Mouse (Mus musculus): Measurements from ENCODE around the gene Aars2.

Gene Aars2

DNA sequence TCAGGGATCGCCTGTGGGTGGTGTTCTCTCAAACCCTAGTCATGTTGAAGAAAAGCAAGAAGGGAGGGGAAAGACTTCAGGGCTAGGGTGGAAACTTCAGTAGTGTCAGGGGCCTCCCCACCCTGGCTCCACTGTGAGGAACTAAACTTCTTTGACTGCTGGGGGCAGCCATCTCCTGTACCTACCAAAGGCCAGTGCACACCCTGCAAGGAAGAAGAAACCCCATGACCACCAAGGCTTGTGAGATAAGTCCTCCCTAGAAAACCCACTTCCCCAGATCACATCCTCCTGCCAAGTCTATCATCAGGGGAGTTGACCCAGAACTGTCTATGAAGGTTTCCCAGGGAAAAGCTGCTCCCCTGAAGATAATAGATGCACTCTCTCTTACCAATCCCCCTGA lies 47.8 kb downstream of the Aars2 start:
- Histone ChIP-seq H3K27me3 (ENCODE audit: control insufficient read depth, insufficient read depth, low read length, poor library complexity, severe bottlenecking) (no peaks in the 10 kb centered on the region; the same call in 1 of the 2 replicates), H3K36me3 (ENCODE audit: control insufficient read depth, insufficient read depth, low read length, poor library complexity, severe bottlenecking) (peaks cover 3% of the 10 kb centered on the region)
- DNase-seq (ENCODE audit: low read depth, low spot score): peak; percentile 75

DNA sequence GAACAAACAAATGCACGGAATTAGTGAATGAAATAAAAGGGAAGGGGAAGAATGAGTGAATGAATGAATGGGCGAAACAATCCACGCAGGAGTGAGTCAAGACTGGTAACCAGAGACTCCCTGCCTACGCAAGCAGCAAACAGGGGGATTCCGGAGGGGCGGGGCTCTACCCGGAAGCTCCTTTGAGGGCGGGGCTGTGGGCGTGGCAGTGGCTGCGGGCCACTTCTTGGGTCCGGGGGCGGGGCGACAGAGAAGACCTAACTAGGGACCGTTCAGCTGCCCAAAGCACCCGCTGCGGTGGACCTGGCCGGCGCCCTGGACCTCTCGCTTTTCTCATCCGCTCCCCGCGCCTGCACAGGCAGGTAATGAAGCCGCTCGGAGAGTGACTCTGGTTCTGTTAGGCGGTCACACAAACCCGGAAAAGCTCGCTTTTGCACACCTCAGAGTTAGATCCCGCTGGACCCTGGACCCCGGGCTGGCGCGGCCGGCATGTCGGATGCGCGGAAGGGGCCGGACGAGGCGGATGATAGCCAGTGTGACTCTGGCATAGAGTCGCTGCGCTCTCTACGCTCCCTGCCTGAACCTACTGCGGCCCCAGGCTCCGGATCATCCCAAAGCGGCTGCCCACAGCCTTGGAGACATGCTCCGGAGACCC lies 48.9 kb downstream of the Aars2 start, which contains the start of gene Nfkbie:
TSS of gene Nfkbie (plus strand) at position 252 of the 655 bp plus-strand sequence.
- no peaks in the 10 kb centered on the region for H3K27me3 ChIP-seq (ENCODE audit: control insufficient read depth, insufficient read depth, low read length, poor library complexity, severe bottlenecking)
- DNase-seq (ENCODE audit: low read depth, low spot score): peak; percentile 98
- H3K36me3 ChIP-seq (ENCODE audit: control insufficient read depth, insufficient read depth, low read length, poor library complexity, severe bottlenecking): peaks cover 5% of the 10 kb centered on the region

DNA sequence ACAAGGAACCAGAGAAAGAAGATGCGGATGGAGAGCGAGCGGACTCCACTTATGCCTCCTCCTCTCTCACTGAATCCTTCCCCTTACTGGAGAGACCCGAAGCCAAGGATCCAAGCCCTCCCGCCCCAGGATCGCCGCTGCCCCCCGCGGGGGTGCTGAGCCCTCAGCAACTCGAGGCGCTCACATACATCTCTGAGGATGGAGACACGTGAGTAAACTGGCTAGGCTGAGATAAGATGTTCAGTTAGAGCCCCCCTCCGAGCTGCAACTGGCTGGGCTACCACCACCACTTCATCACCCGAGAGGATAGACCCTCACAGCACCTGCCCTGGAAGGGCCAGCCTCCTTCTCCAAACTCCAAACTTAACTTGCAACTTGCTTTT lies 49.5 kb downstream of the Aars2 start:
- Histone ChIP-seq H3K27me3 (ENCODE audit: control insufficient read depth, insufficient read depth, low read length, poor library complexity, severe bottlenecking) (no peaks in the 10 kb centered on the region), H3K36me3 (ENCODE audit: control insufficient read depth, insufficient read depth, low read length, poor library complexity, severe bottlenecking) (peaks cover 7% of the 10 kb centered on the region)
- no peak for DNase-seq (ENCODE audit: low read depth, low spot score)

DNA sequence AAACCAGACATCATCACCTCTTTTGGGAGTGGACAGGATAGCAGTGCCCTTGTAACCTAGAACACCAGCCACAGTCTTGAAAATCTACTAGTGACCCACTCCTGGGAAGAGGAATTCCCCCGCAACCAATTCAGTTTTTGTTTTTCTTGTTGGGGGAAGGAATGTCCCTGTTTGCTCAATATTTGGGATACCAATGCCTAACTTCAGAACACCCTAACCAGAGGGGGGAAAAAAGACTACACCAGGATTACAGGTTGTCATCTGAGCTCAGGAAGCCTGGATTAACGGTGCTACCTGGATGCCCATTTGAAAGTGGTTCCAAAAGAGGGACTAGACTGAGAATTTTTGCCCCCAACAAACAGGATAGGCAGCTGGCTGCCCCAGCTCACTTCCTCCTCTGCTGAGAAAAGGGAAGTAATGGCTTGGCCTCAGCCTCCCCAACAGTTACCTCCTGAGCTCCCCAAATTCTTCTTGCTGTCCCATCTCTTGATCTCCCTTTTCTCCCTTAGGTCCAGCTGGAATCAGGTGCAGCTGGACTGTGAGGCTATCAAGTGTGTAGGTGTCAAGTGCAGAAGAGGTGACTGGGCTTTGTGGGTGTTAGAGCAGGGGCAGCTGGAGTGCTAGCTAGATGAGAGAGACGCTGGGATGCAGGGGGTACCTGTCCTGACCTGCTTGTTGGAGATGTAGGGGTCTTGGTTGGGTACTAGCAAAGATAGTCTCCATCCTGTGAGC lies 50.0 kb downstream of the Aars2 start:
- peak; percentile 74 for DNase-seq (ENCODE audit: low read depth, low spot score)
- peaks cover 7% of the 10 kb centered on the region for H3K36me3 ChIP-seq (ENCODE audit: control insufficient read depth, insufficient read depth, low read length, poor library complexity, severe bottlenecking)

DNA sequence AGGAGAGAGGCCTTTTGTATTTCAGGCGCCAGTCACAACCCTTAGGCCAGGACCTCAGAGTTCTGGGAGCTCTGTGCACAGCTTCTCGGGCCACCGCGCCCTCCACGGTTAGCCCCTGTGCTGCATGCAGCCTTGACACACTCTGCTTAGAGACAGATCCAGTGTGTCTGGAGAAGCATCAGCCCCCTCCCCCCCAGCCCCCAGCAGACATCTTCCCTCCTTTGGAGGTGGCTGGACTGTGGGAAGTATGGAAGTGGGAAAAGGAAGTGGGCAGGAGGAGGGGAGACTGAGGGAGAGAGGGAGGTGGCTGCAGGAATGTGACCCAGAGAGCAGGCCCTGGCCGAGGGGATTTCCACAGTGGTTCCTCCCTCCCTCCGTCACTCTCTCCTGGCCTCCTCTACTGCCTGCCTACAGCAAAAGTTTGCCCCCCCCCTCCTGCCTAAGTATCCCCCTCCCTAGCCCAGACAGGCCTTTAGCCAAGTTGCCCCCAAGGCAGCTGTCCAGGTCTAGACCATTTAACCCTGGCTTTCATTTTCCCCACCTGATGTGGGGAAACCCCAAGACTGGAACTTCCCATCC lies 50.7 kb downstream of the Aars2 start:
- peaks cover 7% of the 10 kb centered on the region for H3K36me3 ChIP-seq (ENCODE audit: control insufficient read depth, insufficient read depth, low read length, poor library complexity, severe bottlenecking)
- DNase-seq (ENCODE audit: low read depth, low spot score): peak; percentile 64
- H3K27me3 ChIP-seq (ENCODE audit: control insufficient read depth, insufficient read depth, low read length, poor library complexity, severe bottlenecking): no peaks in the 10 kb centered on the region

More for the DNA sequence above, 50.0 kb downstream of the Aars2 start:
- H3K27me3 ChIP-seq (ENCODE audit: control insufficient read depth, insufficient read depth, low read length, poor library complexity, severe bottlenecking): no peaks in the 10 kb centered on the region

DNA sequence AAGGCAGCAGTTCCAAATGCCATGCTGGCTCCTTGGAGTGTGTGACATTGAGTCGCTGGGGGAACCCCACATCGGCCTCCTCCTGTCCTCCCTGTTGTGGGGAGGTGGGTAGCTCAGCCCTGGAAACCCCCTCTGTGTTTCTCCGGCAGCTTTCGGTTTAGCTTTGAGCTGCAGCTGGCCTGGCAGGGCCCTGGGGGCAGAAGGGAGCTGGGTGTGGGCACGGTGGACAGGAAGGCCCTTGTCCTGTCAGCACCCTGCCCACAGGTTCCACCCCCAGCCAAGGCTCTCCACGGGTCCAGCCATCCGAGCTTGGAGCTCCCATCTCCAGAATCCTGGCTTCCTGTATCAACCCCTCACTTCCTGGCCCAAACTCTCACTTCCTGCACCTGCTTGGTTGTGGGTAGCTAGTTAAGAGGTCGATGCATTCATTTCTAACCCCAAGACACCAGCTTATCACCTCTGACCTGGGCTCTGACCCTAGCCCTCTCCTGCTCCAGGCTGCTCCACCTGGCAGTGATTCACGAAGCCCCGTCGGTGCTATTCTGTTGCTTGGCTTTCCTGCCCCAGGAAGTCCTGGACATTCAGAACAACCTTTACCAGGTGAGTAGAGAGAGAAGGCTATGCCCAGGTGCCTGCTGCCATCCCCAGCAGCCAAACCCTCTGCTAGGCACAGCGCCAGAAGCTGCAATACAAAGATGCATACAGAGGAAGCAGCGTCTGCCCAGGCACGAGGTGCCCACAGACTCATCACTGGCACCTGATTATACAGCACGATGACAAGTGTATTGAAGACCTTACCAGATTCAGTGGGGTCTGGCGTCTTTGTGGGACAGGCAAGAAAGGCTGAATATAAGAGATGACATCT lies 51.6 kb downstream of the Aars2 start:
- peak; percentile 73 for DNase-seq (ENCODE audit: low read depth, low spot score)
- peaks cover 9% of the 10 kb centered on the region for H3K36me3 ChIP-seq (ENCODE audit: control insufficient read depth, insufficient read depth, low read length, poor library complexity, severe bottlenecking)

DNA sequence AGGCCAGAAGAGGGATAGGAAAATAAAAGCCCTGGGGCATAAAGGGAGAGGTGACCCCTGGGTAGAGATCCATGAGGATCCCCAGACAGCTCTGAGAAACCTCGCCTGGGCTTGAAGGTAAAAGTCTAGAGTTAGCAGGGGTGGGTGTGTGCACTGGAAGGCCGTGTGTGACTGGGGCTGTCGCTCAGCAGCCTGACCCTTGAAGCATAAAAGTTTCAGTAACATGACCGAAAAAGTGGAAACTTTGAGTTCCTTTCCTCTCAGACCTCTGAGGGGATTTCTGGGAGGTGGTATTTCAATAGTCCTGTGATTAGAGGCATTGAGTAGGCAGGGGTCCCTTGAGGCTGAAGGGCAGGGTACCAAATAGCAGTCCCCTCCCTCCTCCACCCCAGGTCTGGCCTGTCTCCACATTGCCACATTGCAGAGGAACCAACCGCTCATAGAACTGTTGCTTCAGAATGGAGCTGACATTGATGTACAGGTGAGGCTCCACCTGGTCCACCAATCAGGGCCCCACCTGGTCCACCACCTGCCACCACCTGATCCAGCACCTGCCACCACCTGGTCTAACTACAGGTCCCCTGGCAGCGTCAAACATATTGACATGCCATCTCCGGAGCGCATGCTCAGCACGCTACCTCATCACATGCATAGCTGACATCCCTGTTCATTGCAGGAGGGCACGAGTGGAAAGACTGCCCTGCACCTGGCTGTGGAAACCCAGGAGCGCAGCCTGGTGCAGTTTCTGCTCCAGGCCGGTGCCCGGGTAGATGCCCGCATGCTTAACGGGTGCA lies 53.3 kb downstream of the Aars2 start:
- H3K36me3 ChIP-seq (ENCODE audit: control insufficient read depth, insufficient read depth, low read length, poor library complexity, severe bottlenecking): peaks cover 9% of the 10 kb centered on the region
- DNase-seq (ENCODE audit: low read depth, low spot score): peak; percentile 84
- no peaks in the 10 kb centered on the region for H3K27me3 ChIP-seq (ENCODE audit: control insufficient read depth, insufficient read depth, low read length, poor library complexity, severe bottlenecking)

More for the DNA sequence above, 51.6 kb downstream of the Aars2 start:
- no peaks in the 10 kb centered on the region for H3K27me3 ChIP-seq (ENCODE audit: control insufficient read depth, insufficient read depth, low read length, poor library complexity, severe bottlenecking)

DNA sequence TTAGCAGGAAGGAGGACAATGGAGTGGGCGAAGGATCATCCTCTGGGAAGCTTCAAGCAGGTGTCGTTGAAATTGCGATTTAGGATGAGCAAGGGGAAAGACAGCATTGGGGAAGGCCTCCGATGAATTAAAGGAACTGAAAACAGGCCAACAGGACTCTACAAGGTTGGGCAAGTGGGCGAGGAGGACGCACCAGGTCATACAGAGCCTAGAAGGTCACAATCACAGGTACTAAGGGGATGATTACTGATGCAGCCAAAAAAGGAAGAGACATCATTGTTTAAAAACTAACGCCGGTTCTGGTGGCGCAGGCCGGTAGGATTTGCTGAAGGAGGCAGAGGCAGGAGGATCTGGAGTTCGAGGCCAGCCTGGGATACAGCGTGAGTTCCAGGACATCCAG lies 56.6 kb downstream of the Aars2 start:
- DNase-seq (ENCODE audit: low read depth, low spot score): peak; percentile 77
- peaks cover 15% of the 10 kb centered on the region for H3K36me3 ChIP-seq (ENCODE audit: control insufficient read depth, insufficient read depth, low read length, poor library complexity, severe bottlenecking)
- H3K27me3 ChIP-seq (ENCODE audit: control insufficient read depth, insufficient read depth, low read length, poor library complexity, severe bottlenecking): no peaks in the 10 kb centered on the region

DNA sequence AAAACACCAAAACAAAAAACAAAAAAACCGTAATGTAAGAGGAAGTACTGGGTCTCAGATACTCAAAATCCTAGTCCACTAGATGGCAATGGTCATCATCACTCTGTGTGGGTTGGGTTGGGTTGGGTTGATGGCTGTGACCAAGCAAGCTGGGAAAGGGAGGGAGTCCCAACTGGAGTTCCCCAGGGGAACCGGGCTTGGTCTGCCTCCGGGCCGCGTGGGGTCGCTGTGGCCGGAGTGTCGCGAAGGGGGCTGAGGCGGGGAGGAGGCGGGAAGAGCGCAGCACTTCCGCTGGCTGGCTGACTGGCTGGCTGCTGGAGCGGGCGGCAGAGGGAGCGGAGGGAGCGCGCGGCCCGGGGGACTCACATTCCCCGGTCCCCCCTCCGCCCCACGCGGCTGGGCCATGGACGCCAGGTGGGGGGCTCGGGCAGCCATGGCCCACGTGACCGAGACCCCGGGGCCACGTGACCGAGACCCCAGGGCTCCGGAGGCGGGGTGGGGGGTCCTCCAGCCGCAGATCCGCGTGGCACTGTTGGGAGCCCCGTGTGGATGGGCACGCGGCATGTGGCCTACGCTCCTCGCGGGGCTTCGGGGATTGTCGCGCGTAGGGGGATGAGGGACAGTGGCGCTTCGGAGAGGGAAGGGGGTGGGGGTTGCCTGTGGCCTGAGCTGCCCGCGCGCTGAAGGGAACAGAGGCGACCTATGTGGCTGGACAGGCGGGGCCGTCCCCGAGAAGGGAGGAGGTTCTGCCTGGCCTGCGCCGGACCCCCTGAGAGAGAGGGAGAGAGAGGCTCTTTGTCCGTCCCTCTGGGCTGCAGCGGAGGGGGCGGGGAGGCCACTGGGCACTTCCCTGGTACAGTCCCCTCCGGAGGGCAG lies 57.3 kb downstream of the Aars2 start, which contains the start of gene Slc35b2:
TSS of gene Slc35b2 (plus strand) at position 220 of the 876 bp plus-strand sequence.
- no peaks in the 10 kb centered on the region for H3K27me3 ChIP-seq (ENCODE audit: control insufficient read depth, insufficient read depth, low read length, poor library complexity, severe bottlenecking)
- peaks cover 13% of the 10 kb centered on the region for H3K36me3 ChIP-seq (ENCODE audit: control insufficient read depth, insufficient read depth, low read length, poor library complexity, severe bottlenecking)
- peak; percentile 88 for DNase-seq (ENCODE audit: low read depth, low spot score)

DNA sequence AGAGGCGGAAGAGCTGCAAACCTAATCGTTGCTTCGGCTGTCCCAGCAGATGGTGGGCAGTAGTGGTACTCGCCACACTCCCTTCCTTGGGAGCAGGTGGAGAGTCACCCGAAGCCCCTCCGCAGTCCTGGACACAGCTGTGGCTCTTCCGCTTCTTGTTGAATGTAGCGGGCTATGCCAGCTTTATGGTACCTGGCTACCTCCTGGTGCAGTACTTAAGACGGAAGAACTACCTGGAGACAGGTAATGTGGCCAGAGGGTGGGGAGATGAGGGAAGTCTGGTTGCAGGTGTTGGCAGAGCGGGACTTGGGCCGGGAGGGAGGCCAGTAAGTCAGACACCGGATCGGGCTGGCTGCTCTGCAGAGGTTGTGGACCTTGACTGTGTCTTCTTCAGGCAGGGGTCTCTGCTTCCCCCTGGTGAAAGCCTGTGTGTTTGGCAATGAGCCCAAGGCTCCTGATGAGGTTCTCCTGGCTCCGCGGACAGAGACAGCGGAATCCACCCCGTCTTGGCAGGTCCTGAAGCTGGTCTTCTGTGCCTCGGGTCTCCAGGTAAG lies 58.0 kb downstream of the Aars2 start:
- Histone ChIP-seq H3K36me3 (ENCODE audit: control insufficient read depth, insufficient read depth, low read length, poor library complexity, severe bottlenecking) (peaks cover 18% of the 10 kb centered on the region), H3K27me3 (ENCODE audit: control insufficient read depth, insufficient read depth, low read length, poor library complexity, severe bottlenecking) (no peaks in the 10 kb centered on the region)
- DNase-seq (ENCODE audit: low read depth, low spot score): peak; percentile 66

DNA sequence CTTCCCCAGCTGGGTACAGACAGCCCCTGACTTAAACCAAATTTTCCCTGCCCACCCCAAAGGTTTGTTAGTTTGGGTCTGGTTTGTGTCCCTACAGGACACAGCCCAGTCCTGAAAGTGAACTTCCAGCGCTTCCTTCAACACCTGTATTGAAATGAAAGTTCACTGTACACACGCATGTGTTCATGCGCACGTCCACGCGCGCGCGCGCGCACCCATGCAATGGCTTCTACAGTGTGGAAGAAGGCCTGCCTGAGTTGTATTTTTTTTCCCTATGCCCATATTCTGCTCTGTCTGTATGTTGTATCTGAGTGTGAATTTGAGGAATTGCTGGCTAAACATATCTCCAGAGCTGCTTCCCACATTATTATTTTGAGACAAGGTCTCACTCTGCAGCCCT lies 58.5 kb downstream of the Aars2 start:
- no peaks in the 10 kb centered on the region for H3K27me3 ChIP-seq (ENCODE audit: control insufficient read depth, insufficient read depth, low read length, poor library complexity, severe bottlenecking)
- peak; percentile 47 for DNase-seq (ENCODE audit: low read depth, low spot score)
- peaks cover 20% of the 10 kb centered on the region for H3K36me3 ChIP-seq (ENCODE audit: control insufficient read depth, insufficient read depth, low read length, poor library complexity, severe bottlenecking)

DNA sequence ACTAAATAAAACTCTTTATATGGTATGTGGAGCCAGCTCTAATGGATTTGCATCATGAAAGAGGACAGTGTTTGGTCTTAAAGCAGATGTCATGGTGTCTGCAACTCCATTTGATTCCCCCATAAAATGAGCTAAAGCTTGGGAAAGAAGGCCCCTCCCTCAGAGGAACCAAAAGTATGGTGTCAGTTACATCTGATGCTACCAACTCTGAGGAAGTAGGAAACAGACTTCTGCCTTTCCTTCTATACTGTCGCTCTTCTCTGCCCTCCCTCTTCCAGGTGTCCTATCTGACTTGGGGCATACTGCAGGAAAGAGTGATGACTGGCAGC lies 59.4 kb downstream of the Aars2 start:
- Histone ChIP-seq H3K36me3 (ENCODE audit: control insufficient read depth, insufficient read depth, low read length, poor library complexity, severe bottlenecking) (peaks cover 25% of the 10 kb centered on the region), H3K27me3 (ENCODE audit: control insufficient read depth, insufficient read depth, low read length, poor library complexity, severe bottlenecking) (no peaks in the 10 kb centered on the region)
- DNase-seq (ENCODE audit: low read depth, low spot score): peak; percentile 53

Data from splenic B cell, adult 2 months (primary cell).